ENCODE assay signal across 8 mouse cellular contexts in genomic region chr4:132302939-132303479, GRCm38 (mm10). TPM values are rescaled to one million over a fixed set of nuclear protein-coding genes. Genes with fewer than 3 reads are reported as not detected.
DNase-seq lines count a peak whose midpoint lies in the region; ATAC-seq and TF ChIP-seq lines count a peak whose summit lies in the region.

Gene Rab42, minus strand, starts transcription at chr4:132303385.

- TF ChIP-seq CTCF in intestine, postnatal 0 days (IDR thresholded peaks at IDR 0.05; ENCODE audit: low read depth): peak; percentile 33; the same call in 1 of the 2 replicates

- no peaks in the 10 kb centered on the region for H3K9me3 ChIP-seq in embryonic facial prominence, embryonic 12.5 days
- H3K9me3 ChIP-seq in intestine, postnatal 0 days (ENCODE audit: control insufficient read depth): no peaks in the 10 kb centered on the region
- no peaks in the 10 kb centered on the region for H3K9me3 ChIP-seq in limb, embryonic 14.5 days (ENCODE audit: control insufficient read depth, low read length)
- no peaks in the 10 kb centered on the region for H3K9me3 ChIP-seq in midbrain, embryonic 14.5 days (ENCODE audit: control insufficient read depth, low read length)

- no peaks in the 10 kb centered on the region for H3K27me3 ChIP-seq in embryonic facial prominence, embryonic 12.5 days
- no peaks in the 10 kb centered on the region for H3K27me3 ChIP-seq in intestine, postnatal 0 days (replicated peaks; ENCODE audit: control insufficient read depth, insufficient read depth, low read length)
- H3K27me3 ChIP-seq in limb, embryonic 14.5 days (ENCODE audit: control insufficient read depth, insufficient read depth, low read length): no peaks in the 10 kb centered on the region
- H3K27me3 ChIP-seq in midbrain, embryonic 14.5 days (ENCODE audit: control insufficient read depth, insufficient read depth, low read length): no peaks in the 10 kb centered on the region

- no peak for ATAC-seq in cerebellum, adult (ENCODE audit: insufficient number of reproducible peaks, low FRiP score, low TSS enrichment)
- peak; percentile 65 for ATAC-seq in embryonic facial prominence, embryonic 12.5 days (ENCODE audit: insufficient number of reproducible peaks, insufficient read depth, low FRiP score, low TSS enrichment)
- ATAC-seq in intestine, postnatal 0 days: peak; percentile 60
- peak; percentile 81 for ATAC-seq in limb, embryonic 14.5 days (ENCODE audit: low FRiP score, low read depth)
- ATAC-seq in midbrain, embryonic 14.5 days (ENCODE audit: low FRiP score, low TSS enrichment): no peak; the same call in 1 of the 2 replicates

- WGBS in embryonic facial prominence, embryonic 12.5 days: 2% methylated on average over 31 of the region's 31 CpGs
- WGBS in intestine, postnatal 0 days: 2% methylated on average over 31 of the region's 31 CpGs
- WGBS in limb, embryonic 14.5 days: 1% methylated on average over 30 of the region's 31 CpGs
- WGBS in midbrain, embryonic 14.5 days: 2% methylated on average over 31 of the region's 31 CpGs

- H3K4me3 ChIP-seq in embryonic facial prominence, embryonic 12.5 days: peak within 1 kb of the TSS; percentile 43
- peak within 1 kb of the TSS; percentile 50 for H3K4me3 ChIP-seq in intestine, postnatal 0 days (ENCODE audit: low read depth, low read length)
- H3K4me3 ChIP-seq in limb, embryonic 14.5 days (replicated peaks; ENCODE audit: low read length): peak within 1 kb of the TSS; percentile 46
- H3K4me3 ChIP-seq in midbrain, embryonic 14.5 days (replicated peaks; ENCODE audit: low read depth, low read length): peak within 1 kb of the TSS; percentile 36

- 0 out of 2 replicates have a peak, but pooled peaks cover 5% of the 10 kb centered on the region for H3K4me1 ChIP-seq in embryonic facial prominence, embryonic 12.5 days
- H3K4me1 ChIP-seq in intestine, postnatal 0 days (replicated peaks; ENCODE audit: control insufficient read depth, insufficient read depth, low read length): no peaks in the 10 kb centered on the region
- no peaks in the 10 kb centered on the region for H3K4me1 ChIP-seq in limb, embryonic 14.5 days (ENCODE audit: control insufficient read depth, insufficient read depth, low read length)
- H3K4me1 ChIP-seq in midbrain, embryonic 14.5 days (ENCODE audit: control insufficient read depth, insufficient read depth, low read length): 0 out of 2 replicates have a peak, but pooled peaks cover 3% of the 10 kb centered on the region

- TF ChIP-seq POLR2A in limb, embryonic 14.5 days (IDR thresholded peaks at IDR 0.05; ENCODE audit: borderline replicate concordance, extremely low read depth, insufficient read depth, insufficient read length): no peak

- H3K9ac ChIP-seq in embryonic facial prominence, embryonic 12.5 days: peak within 1 kb of the TSS; percentile 28; the same call in 1 of the 2 replicates
- H3K9ac ChIP-seq in intestine, postnatal 0 days (ENCODE audit: low read depth, low read length): peak within 1 kb of the TSS; percentile 50
- peak within 1 kb of the TSS; percentile 62 for H3K9ac ChIP-seq in limb, embryonic 14.5 days (ENCODE audit: low read depth, low read length, severe bottlenecking)
- peak within 1 kb of the TSS; percentile 49; the same call in 1 of the 2 replicates for H3K9ac ChIP-seq in midbrain, embryonic 14.5 days (replicated peaks; ENCODE audit: low read length)

- H3K36me3 ChIP-seq in embryonic facial prominence, embryonic 12.5 days: no peaks in the 10 kb centered on the region
- H3K36me3 ChIP-seq in intestine, postnatal 0 days (ENCODE audit: control insufficient read depth, insufficient read depth): no peaks in the 10 kb centered on the region
- H3K36me3 ChIP-seq in limb, embryonic 14.5 days (ENCODE audit: control insufficient read depth, insufficient read depth, low read length): no peaks in the 10 kb centered on the region
- H3K36me3 ChIP-seq in midbrain, embryonic 14.5 days (ENCODE audit: control insufficient read depth, insufficient read depth, low read length): no peaks in the 10 kb centered on the region

- peak within 1 kb of the TSS; percentile 64 for H3K4me2 ChIP-seq in embryonic facial prominence, embryonic 12.5 days (replicated peaks)
- peak within 1 kb of the TSS; percentile 74 for H3K4me2 ChIP-seq in intestine, postnatal 0 days (replicated peaks; ENCODE audit: low read depth)
- peak within 1 kb of the TSS; percentile 67 for H3K4me2 ChIP-seq in limb, embryonic 14.5 days (replicated peaks; ENCODE audit: low read depth, low read length, severe bottlenecking)
- peak within 1 kb of the TSS; percentile 61 for H3K4me2 ChIP-seq in midbrain, embryonic 14.5 days (ENCODE audit: low read length)

- peak; percentile 42 for DNase-seq in cerebellum, adult 11-12 months
- DNase-seq in heart, adult 11 months: peak; percentile 97
- DNase-seq in limb, embryonic 14.5 days (ENCODE audit: low spot score): peak; percentile 65
- peak; percentile 64 for DNase-seq in midbrain, embryonic 14.5 days
- peak; percentile 31 to 60 for DNase-seq in spleen, postnatal 10 days (ENCODE audit: low spot score in 2 of 2)

- no peak within 1 kb of the TSS for H3K27ac ChIP-seq in embryonic facial prominence, embryonic 12.5 days
- peak within 1 kb of the TSS; percentile 77 for H3K27ac ChIP-seq in intestine, postnatal 0 days (ENCODE audit: low read depth, low read length)
- H3K27ac ChIP-seq in limb, embryonic 14.5 days (replicated peaks; ENCODE audit: low read depth, low read length): peak within 1 kb of the TSS; percentile 55
- no peak within 1 kb of the TSS; the same call in 1 of the 2 replicates for H3K27ac ChIP-seq in midbrain, embryonic 14.5 days (replicated peaks; ENCODE audit: low read depth, low read length)

RNA-seq across cellular contexts. Expression of gene Rab42, which starts in this region (rescaled TPM):
- 1.4 and 1.8 TPM in 2 replicates for polyA plus RNA-seq in embryonic facial prominence, embryonic 12.5 days (2016; fragmentation: Nextera tagmentation; extraction: Ambion mirVana)
- 48.2 and 48.3 TPM in 2 replicates for polyA plus RNA-seq in intestine, postnatal 0 days (2015; fragmentation: Nextera tagmentation; extraction: Ambion mirVana)
- polyA plus RNA-seq in limb, embryonic 14.5 days (2012; rRNA removed): 2.0 TPM in 2 replicates
- 1.0 and 1.2 TPM in 2 replicates for polyA plus RNA-seq in limb, embryonic 14.5 days (2014; fragmentation: Nextera tagmentation; extraction: Ambion mirVana)
- 1.3 TPM in 2 replicates for polyA plus RNA-seq in midbrain, embryonic 14.5 days (2014; fragmentation: Nextera tagmentation; extraction: Ambion mirVana)

Comparison
In these comparisons a context has a peak if more than half of its experiments do, and no peak if none do; other contexts are left out.
1. RNA of gene Rab42 (polyA plus RNA-seq): 48.2 to 48.3 TPM in intestine, postnatal 0 days; 1.0 to 2.0 TPM in limb, embryonic 14.5 days, 1.4 to 1.8 TPM in embryonic facial prominence, embryonic 12.5 days and 1.3 TPM in midbrain, embryonic 14.5 days; every median in the first group is over 10 times any median in the second.
2. DNase-seq: peak in every context shown above with its lines; median percentile 97 in heart, adult 11 months; 65 in limb, embryonic 14.5 days; 64 in midbrain, embryonic 14.5 days; 46 in spleen, postnatal 10 days; 42 in cerebellum, adult 11-12 months.
3. ATAC-seq: peak in embryonic facial prominence, embryonic 12.5 days (single experiment), intestine, postnatal 0 days (single experiment) and limb, embryonic 14.5 days (single experiment); none in cerebellum, adult (single experiment) and midbrain, embryonic 14.5 days (single experiment).
4. H3K27ac ChIP-seq: peak in intestine, postnatal 0 days (single experiment) and limb, embryonic 14.5 days (single experiment); none in embryonic facial prominence, embryonic 12.5 days (single experiment) and midbrain, embryonic 14.5 days (single experiment).
5. Peak in every context shown above with its lines, with median percentiles within 50 percentile points of each other: H3K4me2 ChIP-seq, H3K4me3 ChIP-seq and H3K9ac ChIP-seq.